Mouse (Mus musculus): ENCODE data around the gene Ccdc51. TPM values are rescaled to one million over a fixed set of nuclear protein-coding genes. Genes with fewer than 3 reads are reported as not detected.
A peak's percentile ranks its signal among the peaks of the same experiment; 100 is the strongest.

Gene Ccdc51
- 12.2 and 12.9 TPM in 2 replicates for total RNA-seq (2014; rRNA removed)
- polyA plus RNA-seq (2015; fragmentation: Nextera tagmentation; extraction: Ambion mirVana) = 6.4 and 7.2 TPM in 2 replicates

DNA sequence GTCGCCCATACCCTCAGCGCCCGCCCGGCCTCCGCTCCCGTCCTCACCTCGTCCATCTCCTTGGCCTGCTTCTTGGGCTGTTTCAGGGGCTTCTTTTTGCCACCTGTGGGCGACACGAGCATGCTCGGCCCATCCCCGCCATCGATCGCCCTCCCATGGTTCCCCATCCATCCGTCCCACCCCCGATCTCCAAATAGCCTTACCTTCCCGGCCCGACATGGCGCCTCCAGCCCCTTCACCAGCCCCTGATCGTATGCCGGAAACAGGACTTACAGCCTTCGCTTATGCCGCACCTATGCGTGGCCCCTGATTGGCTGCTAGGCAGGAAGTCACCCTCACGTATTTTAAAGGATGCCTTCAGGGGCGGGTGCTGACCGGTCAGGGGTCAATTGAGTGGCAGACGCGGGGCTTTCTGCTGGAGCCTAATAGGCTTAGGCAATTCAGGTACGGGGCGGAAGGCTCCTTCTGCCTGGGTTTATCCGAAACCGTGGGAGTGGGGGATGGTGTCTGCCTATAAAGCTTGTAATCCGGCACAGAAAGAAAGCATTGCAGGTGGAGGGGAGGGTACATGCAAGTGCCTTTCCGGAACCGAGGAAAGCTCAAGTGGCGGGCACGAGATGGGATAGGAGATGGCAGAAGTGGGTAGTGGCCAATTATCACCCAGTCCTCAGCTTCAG, at the start of gene Ccdc51, which contains the start of gene Tma7:
TSS of gene Ccdc51 (plus strand) at position 370 of the 677 bp plus-strand sequence.
TSS of gene Tma7 (minus strand) at position 464 of the 677 bp plus-strand sequence.
- under 1% methylated on average over 37 of the region's 37 CpGs for WGBS
- TF ChIP-seq CTCF (IDR thresholded peaks at IDR 0.05; ENCODE audit: low read depth) = no peak

DNA sequence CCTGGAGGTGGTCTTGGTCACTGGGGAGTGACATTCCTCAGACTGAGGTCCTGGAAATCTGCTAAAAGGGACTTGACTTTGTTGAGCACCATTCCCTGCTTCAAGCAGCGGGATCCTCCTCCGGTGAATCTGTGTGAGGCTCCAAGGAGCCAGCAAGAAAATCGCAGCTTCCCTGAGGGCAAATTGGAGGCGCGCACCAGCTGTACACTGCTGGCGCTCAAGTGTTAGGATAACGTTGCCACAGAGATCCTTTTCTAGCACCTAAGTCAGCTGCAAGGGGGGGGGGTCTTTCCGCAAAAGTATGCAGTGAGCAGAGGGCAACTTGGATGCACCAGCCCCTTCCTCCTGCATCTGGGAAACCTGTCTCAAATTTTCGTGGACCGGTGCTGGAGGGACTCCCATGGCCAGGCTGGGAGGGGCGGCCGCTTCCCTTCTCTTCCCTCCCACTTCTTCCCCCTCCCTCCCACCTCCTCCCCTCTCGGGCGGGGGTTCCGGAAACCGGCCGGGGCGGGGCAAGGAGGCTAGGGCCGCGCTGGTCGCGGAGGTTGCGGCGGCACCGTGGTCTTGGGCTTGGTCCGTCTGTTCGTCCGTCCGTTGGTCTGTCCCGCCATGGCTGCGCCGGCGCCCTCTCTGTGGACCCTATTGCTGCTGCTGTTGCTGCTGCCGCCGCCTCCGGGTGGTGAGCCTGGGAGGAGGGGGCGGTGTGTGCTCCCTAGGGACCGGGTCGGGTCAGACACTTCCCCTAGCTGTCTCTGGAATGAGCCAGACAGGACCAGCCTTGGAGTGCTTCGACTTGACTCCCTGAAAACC, 44.0 kb upstream of the Ccdc51 start, which contains the start of gene Shisa5:
TSS of gene Shisa5 (plus strand) at position 480 of the 810 bp plus-strand sequence.
- Histone ChIP-seq H3K9ac (peak within 1 kb of the TSS; percentile 53), H3K36me3 (ENCODE audit: insufficient read depth) (no peaks in the 10 kb centered on the region), H3K4me3 (ENCODE audit: low read depth, low read length) (peak within 1 kb of the TSS; percentile 54), H3K9me3 (ENCODE audit: low read length) (no peaks in the 10 kb centered on the region), H3K4me1 (ENCODE audit: insufficient read depth) (0 out of 2 replicates have a peak, but pooled peaks cover 2% of the 10 kb centered on the region), H3K27ac (ENCODE audit: low read depth, low read length) (0 out of 2 replicates have a peak within 1 kb of the TSS, but pooled peaks have one; percentile 41), H3K4me2 (ENCODE audit: low read depth) (peak within 1 kb of the TSS; percentile 90), H3K27me3 (ENCODE audit: insufficient read depth, low read length) (no peaks in the 10 kb centered on the region)
- TF ChIP-seq CTCF (IDR thresholded peaks at IDR 0.05; ENCODE audit: low read depth) = no peak; the same call in 1 of the 2 replicates
- 2% methylated on average over 38 of the region's 40 CpGs for WGBS
- DNase-seq (peak; percentile 36), ATAC-seq (peak; percentile 78)

More for the DNA sequence above, at the start of gene Ccdc51, which contains the start of gene Tma7:
- peak; percentile 87 for DNase-seq
- Histone ChIP-seq H3K27me3 (ENCODE audit: insufficient read depth, low read length) (no peaks in the 10 kb centered on the region), H3K9me3 (ENCODE audit: low read length) (no peaks in the 10 kb centered on the region), H3K4me2 (ENCODE audit: low read depth) (peak within 1 kb of the TSS; percentile 76), H3K9ac (peak within 1 kb of the TSS; percentile 76), H3K27ac (ENCODE audit: low read depth, low read length) (peak within 1 kb of the TSS; percentile 76), H3K4me1 (ENCODE audit: insufficient read depth) (peaks cover 6% of the 10 kb centered on the region; the same call in 1 of the 2 replicates), H3K36me3 (ENCODE audit: insufficient read depth) (peaks cover 14% of the 10 kb centered on the region; the same call in 1 of the 2 replicates), H3K4me3 (ENCODE audit: low read depth, low read length) (peak within 1 kb of the TSS; percentile 71)
- peak; percentile 99 for ATAC-seq

DNA sequence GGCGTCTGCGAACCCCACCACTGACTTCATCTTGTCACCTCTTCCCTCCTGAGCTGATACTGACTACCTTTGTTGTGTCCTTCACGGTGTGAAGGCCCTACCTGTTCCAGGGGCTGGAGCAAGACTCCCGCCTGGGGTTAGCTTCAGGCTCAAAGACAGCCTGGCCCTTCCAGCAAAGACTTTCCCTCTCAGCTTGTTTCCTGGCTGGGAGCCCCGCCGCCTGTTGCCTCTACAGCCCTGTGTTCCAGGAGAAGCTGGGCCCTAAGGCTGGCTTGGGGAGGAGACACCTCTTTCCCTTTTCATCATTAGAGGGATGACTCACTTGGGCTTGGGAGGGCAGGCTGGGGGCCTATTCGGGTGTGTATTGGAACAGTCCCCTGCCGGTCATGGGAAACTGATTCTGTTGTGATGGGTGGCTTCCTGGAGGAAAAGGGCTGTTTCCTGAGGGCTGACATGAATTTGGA, 43.4 kb upstream of the Ccdc51 start:
- Histone ChIP-seq H3K4me3 (ENCODE audit: low read depth, low read length) (peak overlapping the region; percentile 54), H3K27me3 (ENCODE audit: insufficient read depth, low read length) (no peaks in the 10 kb centered on the region), H3K9ac (peak overlapping the region; percentile 53), H3K36me3 (ENCODE audit: insufficient read depth) (no peaks in the 10 kb centered on the region), H3K27ac (ENCODE audit: low read depth, low read length) (0 out of 2 replicates have a peak overlapping the region, but pooled peaks have one; percentile 41), H3K9me3 (ENCODE audit: low read length) (no peaks in the 10 kb centered on the region), H3K4me2 (ENCODE audit: low read depth) (peak overlapping the region; percentile 90), H3K4me1 (ENCODE audit: insufficient read depth) (0 out of 2 replicates have a peak, but pooled peaks cover 2% of the 10 kb centered on the region)
- DNase-seq (no peak), ATAC-seq (peak; percentile 10; the same call in 1 of the 2 replicates)
- TF ChIP-seq CTCF (IDR thresholded peaks at IDR 0.05; ENCODE audit: low read depth) = 0 out of 2 replicates have a peak, but pooled peaks have one; percentile 1
- WGBS = 28% methylated on average over 8 of the region's 8 CpGs

DNA sequence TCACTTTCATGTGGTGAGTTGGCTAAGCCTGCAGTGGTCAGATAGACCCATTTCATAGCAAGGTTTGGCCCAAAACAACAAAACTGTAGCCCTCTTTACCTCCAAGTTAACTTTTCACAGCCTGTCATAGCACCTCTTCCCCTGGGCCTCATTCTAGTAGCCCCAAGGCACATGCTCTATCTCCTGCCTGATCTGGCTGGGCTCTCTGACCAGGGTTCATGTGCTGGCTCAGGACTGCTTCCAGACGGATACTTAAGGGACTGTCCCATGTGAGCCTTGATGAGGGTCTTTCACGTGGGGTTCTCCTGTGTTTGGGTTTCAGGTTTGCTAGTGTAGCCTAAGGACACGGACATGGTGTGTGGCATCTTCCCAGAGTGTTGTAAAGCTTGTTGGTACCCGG, 42.6 kb upstream of the Ccdc51 start:
- Histone ChIP-seq H3K9me3 (ENCODE audit: low read length) (no peaks in the 10 kb centered on the region), H3K4me3 (ENCODE audit: low read depth, low read length) (no peak overlapping the region), H3K36me3 (ENCODE audit: insufficient read depth) (no peaks in the 10 kb centered on the region), H3K4me1 (ENCODE audit: insufficient read depth) (0 out of 2 replicates have a peak, but pooled peaks cover 2% of the 10 kb centered on the region), H3K27me3 (ENCODE audit: insufficient read depth, low read length) (no peaks in the 10 kb centered on the region), H3K4me2 (ENCODE audit: low read depth) (no peak overlapping the region), H3K27ac (ENCODE audit: low read depth, low read length) (no peak overlapping the region), H3K9ac (no peak overlapping the region)
- ATAC-seq (no peak), DNase-seq (no peak)
- WGBS = 90% methylated on average over 4 of the region's 4 CpGs
- no peak for TF ChIP-seq CTCF (IDR thresholded peaks at IDR 0.05; ENCODE audit: low read depth)

DNA sequence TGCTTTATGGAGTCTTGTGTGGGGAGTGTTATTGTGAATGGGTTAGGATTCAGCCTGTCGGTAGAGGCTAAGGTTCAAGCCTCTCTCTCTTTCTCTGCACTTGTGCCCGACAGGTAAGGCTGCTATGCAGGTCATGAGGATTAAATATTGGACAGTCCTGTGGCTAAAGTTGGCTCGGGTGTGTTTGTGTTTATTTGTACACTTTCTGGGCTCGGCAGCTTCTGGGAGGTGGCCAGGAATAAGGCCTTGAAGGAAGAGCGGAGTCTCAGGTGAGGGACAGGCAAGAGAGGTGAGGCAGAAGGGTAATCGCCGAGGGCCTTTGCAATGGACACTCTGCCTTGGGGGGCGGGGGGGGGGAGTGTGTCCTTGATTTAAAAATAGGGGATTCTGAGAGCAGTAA, 42.1 kb upstream of the Ccdc51 start:
- 82% methylated on average over 8 of the region's 8 CpGs for WGBS
- H3K4me3 ChIP-seq (ENCODE audit: low read depth, low read length) = no peak overlapping the region
- H3K27ac ChIP-seq (ENCODE audit: low read depth, low read length) = no peak overlapping the region
- no peak for DNase-seq
- H3K9ac ChIP-seq = no peak overlapping the region
- no peaks in the 10 kb centered on the region for H3K9me3 ChIP-seq (ENCODE audit: low read length)
- no peak for ATAC-seq
- TF ChIP-seq CTCF (IDR thresholded peaks at IDR 0.05; ENCODE audit: low read depth) = no peak
- no peaks in the 10 kb centered on the region for H3K36me3 ChIP-seq (ENCODE audit: insufficient read depth)
- H3K4me1 ChIP-seq (ENCODE audit: insufficient read depth) = 0 out of 2 replicates have a peak, but pooled peaks cover 2% of the 10 kb centered on the region
- H3K27me3 ChIP-seq (ENCODE audit: insufficient read depth, low read length) = no peaks in the 10 kb centered on the region
- no peak overlapping the region for H3K4me2 ChIP-seq (ENCODE audit: low read depth)

DNA sequence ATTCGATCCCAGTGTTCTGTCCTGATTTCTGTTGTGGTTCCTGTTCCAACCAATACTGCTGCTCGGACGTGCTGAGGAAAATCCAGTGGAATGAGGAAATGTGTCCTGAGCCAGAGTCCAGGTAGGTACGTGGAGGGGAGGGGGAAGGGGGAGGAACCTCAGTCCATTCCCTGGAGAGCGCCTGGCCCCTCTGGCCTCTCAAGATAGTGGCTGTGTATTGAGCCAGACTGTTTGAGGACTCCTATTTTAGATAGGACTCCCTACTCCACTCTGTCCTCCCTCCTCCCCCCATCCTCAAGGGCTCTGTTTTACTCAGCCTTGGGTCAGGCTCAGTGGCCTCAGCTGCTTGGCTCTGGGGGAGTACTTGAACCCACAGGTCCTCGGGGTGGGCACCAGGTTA, 41.4 kb upstream of the Ccdc51 start:
- no peak overlapping the region for H3K9ac ChIP-seq
- 0 out of 2 replicates have a peak, but pooled peaks cover 2% of the 10 kb centered on the region for H3K4me1 ChIP-seq (ENCODE audit: insufficient read depth)
- H3K27me3 ChIP-seq (ENCODE audit: insufficient read depth, low read length) = no peaks in the 10 kb centered on the region
- no peak overlapping the region for H3K4me2 ChIP-seq (ENCODE audit: low read depth)
- WGBS = 70% methylated on average over 6 of the region's 6 CpGs
- ATAC-seq (no peak), DNase-seq (no peak)
- no peaks in the 10 kb centered on the region for H3K36me3 ChIP-seq (ENCODE audit: insufficient read depth)
- H3K4me3 ChIP-seq (ENCODE audit: low read depth, low read length) = no peak overlapping the region
- H3K27ac ChIP-seq (ENCODE audit: low read depth, low read length) = no peak overlapping the region
- no peak for TF ChIP-seq CTCF (IDR thresholded peaks at IDR 0.05; ENCODE audit: low read depth)
- no peaks in the 10 kb centered on the region for H3K9me3 ChIP-seq (ENCODE audit: low read length)

Measured in forebrain, postnatal 0 days (tissue).